Mouse (Mus musculus): ENCODE results near the gene Uggt1. TPM values are rescaled to one million over a fixed set of nuclear protein-coding genes. Genes with fewer than 3 reads are reported as not detected.

Gene Uggt1
- 10 to 100 TPM; 48.6 to 50.7 TPM for total RNA-seq (2021)
- long read RNA-seq, experiment 1, full-length matches to known transcripts = 19 of 31 reads
- long read RNA-seq, experiment 1, partial matches to known transcripts = 2 of 31 reads
- long read RNA-seq, experiment 1, other reads (novel, unspliced or antisense) = 10 of 31 reads
- long read RNA-seq, experiment 2, full-length matches to known transcripts = 17 of 26 reads
- long read RNA-seq, experiment 2, partial matches to known transcripts = 3 of 26 reads
- long read RNA-seq, experiment 2, other reads (novel, unspliced or antisense) = 6 of 26 reads

DNA sequence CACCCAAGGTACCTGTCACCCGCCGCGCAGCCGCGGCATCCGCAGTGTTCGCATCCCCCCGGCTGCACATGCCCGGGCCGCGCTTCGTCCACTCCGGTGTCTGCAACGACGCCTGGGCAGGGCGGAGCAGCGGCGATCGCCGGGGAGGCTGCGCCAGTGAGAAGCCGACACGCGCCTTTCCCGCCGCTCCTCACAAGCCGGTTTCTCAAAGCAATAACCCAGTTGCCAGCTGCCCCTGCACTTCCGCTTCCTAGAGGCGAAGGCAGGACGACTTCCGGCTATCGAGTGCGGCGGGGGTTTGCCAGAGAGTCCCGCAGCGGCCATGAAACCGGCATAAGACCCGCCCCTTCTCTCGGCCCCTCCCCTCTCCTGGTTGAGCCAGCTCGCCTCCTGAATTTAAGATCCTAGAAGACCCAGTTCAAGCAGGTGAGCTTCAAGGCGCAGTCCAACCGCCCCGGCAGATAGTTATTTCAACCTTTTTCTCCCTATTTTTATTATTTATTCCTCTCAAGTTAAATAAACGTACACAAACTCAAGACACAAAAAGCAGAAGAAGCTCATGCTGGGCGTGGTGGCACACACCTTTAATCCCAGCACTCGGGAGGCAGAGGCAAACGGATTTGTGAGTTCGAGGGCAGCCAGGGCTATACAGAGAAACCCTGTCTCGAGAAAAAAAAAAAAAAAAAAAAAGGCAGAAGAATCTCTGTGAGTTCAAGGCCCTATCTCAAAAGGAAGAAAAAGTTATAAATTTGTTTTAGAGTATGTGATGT is at the start of gene Uggt1:
Uggt1 (minus strand) TSS at position 663 of the 770 bp plus-strand sequence.
- peak; percentile 90 to 91 for DNase-seq (ENCODE audit: extremely low spot score in 1 of 2, low spot score in 2 of 2)
- no peak for TF ChIP-seq CTCF (IDR thresholded peaks at IDR 0.05)

DNA sequence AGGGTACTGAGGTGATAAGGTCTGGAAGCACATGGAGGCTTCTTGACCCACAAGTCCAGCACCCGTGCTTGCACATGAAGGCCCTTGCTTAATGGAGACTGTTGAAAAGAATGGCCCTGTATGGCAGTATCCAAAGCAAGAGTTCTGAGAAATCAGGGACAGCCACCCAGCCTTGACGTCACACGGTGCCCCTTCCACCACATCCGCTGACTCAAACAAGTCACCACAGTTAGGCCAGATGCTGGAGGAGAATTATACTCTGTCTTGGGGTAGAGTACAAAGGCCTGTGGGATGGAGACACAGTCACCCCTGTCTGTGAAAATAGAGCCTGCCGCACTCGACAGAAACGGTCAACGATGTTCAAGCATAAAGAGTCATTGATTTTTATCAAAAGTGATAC is 49.0 kb upstream of the Uggt1 start:
- H3K27ac ChIP-seq = no peak overlapping the region
- DNase-seq (ENCODE audit: extremely low spot score in 1 of 2, low spot score in 2 of 2) = no peak
- intact Hi-C loops (cut with DNase I) = no loop called here

More for the DNA sequence above, at the start of gene Uggt1:
- H3K27ac ChIP-seq = peak within 1 kb of the TSS; percentile 68
- intact Hi-C loops (cut with DNase I) = no loop called here
- H3K4me3 ChIP-seq = peak within 1 kb of the TSS; percentile 95

DNA sequence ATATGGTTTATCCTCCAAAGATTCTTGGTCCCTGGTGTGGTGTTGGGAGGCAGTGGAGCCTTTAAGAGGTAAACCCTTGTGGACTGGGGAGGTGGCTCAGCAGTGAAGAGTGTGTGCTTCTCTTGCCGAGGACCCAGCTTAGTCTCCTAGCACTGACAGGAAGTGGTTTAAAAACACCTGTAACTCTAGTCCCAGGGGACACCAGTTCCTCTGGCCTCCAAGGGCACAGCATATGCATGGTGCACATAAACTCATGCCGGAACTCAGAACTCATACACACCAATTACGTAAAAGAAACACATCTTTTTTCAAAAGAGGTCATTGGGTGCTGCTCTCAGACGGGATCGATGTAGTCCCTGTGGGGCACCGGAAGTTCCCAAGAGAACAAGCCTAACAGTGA is 37.3 kb upstream of the Uggt1 start:
- DNase-seq (ENCODE audit: extremely low spot score in 1 of 2, low spot score in 2 of 2) = no peak
- intact Hi-C loops (cut with DNase I) = no loop called here
- H3K4me3 ChIP-seq = no peak overlapping the region
- no peak overlapping the region for H3K27ac ChIP-seq
- TF ChIP-seq CTCF (IDR thresholded peaks at IDR 0.05) = no peak

More for the DNA sequence above, 49.0 kb upstream of the Uggt1 start:
- no peak for TF ChIP-seq CTCF (IDR thresholded peaks at IDR 0.05)
- no peak overlapping the region for H3K4me3 ChIP-seq

DNA sequence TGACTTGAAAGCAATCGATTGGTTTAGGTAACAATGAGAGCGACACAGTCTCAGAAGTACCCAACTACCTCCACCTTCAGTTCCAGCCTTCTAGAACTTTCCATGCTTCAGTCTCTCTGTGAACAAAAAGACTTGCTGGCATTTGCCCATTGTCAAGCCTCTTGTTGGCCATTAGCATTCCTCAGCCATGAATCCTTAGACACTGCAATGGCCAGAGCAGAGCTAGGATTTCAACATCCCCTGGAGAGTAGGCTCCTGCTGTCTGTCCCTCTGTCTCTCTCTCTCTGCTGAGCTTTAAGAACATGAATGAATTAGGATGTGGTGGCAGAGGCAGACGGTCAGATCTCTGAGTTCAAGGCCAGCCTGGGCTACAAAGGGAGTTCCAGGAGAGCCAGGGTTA is 36.4 kb upstream of the Uggt1 start:
- no peak for TF ChIP-seq CTCF (IDR thresholded peaks at IDR 0.05)
- intact Hi-C loops (cut with DNase I) = no loop called here
- no peak for DNase-seq (ENCODE audit: extremely low spot score in 1 of 2, low spot score in 2 of 2)
- Histone ChIP-seq H3K4me3 (no peak overlapping the region), H3K27ac (no peak overlapping the region)

DNA sequence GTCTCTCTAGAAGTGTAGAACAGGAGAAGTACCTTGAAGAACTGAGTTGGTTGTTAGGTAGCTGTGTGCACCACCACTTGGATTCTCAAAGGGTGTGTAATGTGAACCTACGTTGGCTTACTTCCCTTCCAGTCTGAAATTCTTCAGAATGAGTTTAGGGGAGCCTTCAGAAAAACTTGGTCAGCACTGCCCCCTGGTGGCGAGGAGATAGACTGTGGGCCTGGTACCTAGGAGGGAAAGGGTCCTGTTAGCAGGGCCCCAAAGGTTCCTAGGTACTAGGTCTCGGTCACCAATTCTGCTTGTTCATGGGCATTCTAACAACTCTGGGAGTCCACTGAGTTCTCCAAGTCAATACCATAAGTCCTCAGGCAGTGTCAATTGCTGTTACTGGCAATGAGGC is 34.7 kb upstream of the Uggt1 start:
- intact Hi-C loops (cut with DNase I) = loop anchor here (5.0 to 10.0 kb wide), 2 partner anchors 132 to 1384 kb away; no protein-coding TSS in a partner anchor
- TF ChIP-seq CTCF (IDR thresholded peaks at IDR 0.05) = peak; percentile 88
- no peak overlapping the region for H3K4me3 ChIP-seq
- peak; percentile 74 to 80 for DNase-seq (ENCODE audit: extremely low spot score in 1 of 2, low spot score in 2 of 2)
- H3K27ac ChIP-seq = no peak overlapping the region

DNA sequence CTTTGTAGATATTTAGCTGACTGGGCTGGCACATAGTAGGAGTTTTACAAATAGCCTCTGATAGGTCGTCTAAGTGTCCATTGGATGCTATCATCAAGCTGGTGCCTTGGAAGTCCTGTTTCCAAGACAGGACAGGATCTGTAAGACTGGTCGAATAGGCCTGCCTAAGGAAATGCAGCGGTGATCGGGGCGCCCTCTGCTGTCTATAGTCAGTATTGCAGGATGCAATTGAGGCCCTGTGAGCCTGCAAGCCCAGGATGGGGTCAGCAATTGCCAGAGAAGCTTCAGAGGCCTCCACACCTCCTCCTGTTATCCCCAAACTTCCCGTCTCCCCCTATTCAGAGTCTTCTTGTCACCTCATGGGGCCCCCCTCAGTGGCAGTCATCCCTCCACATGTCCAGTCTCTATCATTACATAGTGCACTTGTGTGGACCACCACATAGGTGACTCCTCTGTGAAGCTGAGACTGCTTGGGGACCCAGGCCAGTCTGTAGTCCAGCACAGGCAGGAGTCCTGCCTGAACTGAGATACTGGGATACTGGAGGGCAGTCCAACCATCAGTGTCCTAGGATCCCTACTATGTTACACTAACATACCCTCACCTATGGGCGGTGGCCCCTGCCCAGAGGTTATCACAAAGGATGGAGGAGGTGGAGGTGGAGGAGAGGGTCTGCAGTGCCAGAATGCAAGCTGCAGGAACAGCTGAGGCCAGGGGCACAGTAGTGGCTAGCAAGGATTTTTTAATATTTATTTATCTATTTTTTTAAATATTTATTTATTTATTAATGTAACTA is 32.9 kb upstream of the Uggt1 start:
- Histone ChIP-seq H3K27ac (no peak overlapping the region), H3K4me3 (no peak overlapping the region)
- intact Hi-C loops (cut with DNase I) = loop anchor here (5.0 to 10.0 kb wide), 2 partner anchors 130 to 1383 kb away; no protein-coding TSS in a partner anchor
- DNase-seq (ENCODE audit: extremely low spot score in 1 of 2, low spot score in 2 of 2) = peak; percentile 60 to 76
- TF ChIP-seq CTCF (IDR thresholded peaks at IDR 0.05) = peak; percentile 94

DNA sequence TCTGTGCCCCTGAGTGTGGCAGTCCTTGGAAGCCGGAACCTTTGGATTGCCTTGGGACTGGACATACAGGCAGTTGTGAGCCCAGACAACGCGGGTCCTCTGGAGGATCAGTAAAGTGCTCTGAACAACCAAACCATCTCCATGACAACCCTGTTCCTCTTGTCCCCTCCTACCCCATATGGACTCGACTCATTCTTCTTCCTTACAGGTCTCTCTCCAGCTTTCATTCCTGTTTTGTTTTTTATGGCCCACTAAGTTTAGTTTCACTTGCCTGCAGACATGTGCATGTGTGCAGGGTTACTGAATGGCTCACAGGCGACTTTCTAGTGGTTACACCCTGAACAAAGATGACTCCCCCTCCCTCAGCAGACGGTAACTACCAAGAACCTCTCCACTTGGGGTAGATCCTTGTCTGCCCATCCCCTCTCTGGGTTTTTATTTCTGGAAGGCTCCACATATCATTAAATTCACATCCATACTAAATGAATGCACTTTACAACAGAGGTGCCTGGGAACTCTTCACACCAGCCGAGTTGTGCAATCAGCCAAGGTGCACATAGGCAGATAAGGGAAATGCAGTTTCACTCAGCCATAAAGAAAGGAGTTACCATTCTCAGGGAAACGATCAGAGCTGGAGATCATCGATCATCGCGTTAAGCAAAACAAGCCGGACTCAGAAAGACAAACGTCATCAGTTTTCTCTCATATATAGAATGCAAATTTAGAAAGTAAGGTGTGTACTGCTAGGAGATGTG is 31.3 kb upstream of the Uggt1 start:
- Histone ChIP-seq H3K4me3 (no peak overlapping the region), H3K27ac (no peak overlapping the region)
- TF ChIP-seq CTCF (IDR thresholded peaks at IDR 0.05) = no peak
- intact Hi-C loops (cut with DNase I) = loop anchor here (5.0 to 10.0 kb wide), 2 partner anchors 129 to 1381 kb away; no protein-coding TSS in a partner anchor
- DNase-seq (ENCODE audit: extremely low spot score in 1 of 2, low spot score in 2 of 2) = no peak

DNA sequence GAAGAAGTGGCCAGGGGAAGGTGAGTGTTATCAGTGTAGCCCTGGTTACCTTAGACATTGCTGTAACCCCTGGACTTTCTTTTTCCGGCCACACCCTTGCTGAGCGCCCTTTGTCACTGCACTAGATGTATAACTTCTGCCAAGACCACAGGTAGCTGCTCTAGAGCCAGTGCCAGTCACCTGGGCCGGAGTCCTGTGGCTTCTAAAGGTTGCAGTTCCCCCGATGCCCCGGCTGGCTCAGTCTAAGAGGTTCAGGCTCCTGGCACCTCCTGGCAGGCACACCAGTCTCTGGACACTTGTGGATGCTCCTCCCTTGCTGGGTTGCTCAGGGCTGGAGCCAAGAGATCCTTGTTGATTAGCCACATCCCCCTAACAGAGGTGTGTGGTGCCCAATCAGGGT is 29.9 kb upstream of the Uggt1 start, which contains the start of gene Neurl3:
Neurl3 (minus strand) TSS at position 225 of the 400 bp plus-strand sequence.
- TF ChIP-seq CTCF (IDR thresholded peaks at IDR 0.05) = no peak
- Histone ChIP-seq H3K27ac (no peak within 1 kb of the TSS), H3K4me3 (no peak within 1 kb of the TSS)
- DNase-seq (ENCODE audit: extremely low spot score in 1 of 2, low spot score in 2 of 2) = no peak
- intact Hi-C loops (cut with DNase I) = loop anchor here (10.0 kb wide), 1 partner anchor 1380 kb away; no protein-coding TSS in a partner anchor

DNA sequence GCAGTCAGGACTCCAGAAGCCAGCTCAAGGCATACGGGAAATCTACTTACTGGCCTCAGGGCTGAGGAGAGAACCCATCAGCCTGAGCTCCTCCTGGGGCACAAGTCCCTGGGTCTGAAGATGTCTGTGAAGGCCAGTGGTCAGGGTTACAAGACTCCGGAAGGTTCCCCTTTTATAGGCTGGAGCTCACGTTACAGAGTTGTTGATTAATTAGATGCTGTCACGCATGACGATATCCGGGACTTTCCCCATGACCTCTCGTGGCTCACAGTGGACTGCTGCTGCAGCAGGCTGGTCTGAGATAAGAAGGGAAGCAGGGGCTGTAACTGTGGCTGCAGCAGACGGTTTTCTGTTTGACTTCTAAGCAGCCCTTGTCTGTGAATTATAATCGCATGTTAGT is 28.8 kb upstream of the Uggt1 start:
- H3K4me3 ChIP-seq = no peak overlapping the region
- no peak for DNase-seq (ENCODE audit: extremely low spot score in 1 of 2, low spot score in 2 of 2)
- intact Hi-C loops (cut with DNase I) = loop anchor here (10.0 kb wide), 1 partner anchor 1378 kb away; no protein-coding TSS in a partner anchor
- TF ChIP-seq CTCF (IDR thresholded peaks at IDR 0.05) = no peak
- peak overlapping the region; percentile 28; the same call in 1 of the 2 replicates for H3K27ac ChIP-seq

DNA sequence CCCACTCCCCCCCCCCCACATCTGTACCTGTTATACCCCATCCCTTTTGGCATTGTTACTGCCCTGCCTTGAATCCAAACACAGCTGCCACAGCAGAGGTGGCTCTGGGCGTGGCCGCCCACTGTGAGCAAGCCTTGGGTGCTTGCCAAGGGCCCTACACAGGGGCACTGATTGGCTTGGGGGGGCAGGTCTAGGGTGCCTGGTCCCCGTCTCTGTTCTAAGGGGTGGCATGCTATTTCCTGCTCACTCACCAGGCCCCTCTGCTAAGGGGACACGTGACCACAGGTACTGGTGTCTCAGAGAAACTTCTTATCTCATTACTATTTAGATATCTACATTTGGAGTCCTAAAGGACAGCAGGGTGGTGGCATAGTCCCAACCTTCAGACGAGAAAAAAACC is 28.0 kb upstream of the Uggt1 start:
- intact Hi-C loops (cut with DNase I) = loop anchor here (10.0 kb wide), 1 partner anchor 1378 kb away; no protein-coding TSS in a partner anchor
- Histone ChIP-seq H3K4me3 (no peak overlapping the region), H3K27ac (no peak overlapping the region)
- DNase-seq (ENCODE audit: extremely low spot score in 1 of 2, low spot score in 2 of 2) = no peak
- TF ChIP-seq CTCF (IDR thresholded peaks at IDR 0.05) = no peak
